Mouse (Mus musculus) frontal cortex, adult (tissue): Measurements from ENCODE around the gene Zmiz1.

Source experiments
- ATAC-seq: cut with Nextera tagmentation; 2 replicates; pipeline ENCODE4 v1.9.2; 2017; ENCODE audit warnings: mild to moderate bottlenecking, moderate library complexity, mixed read lengths; ENCODE audit not compliant: low TSS enrichment

Zmiz1 gene

GRCm38 (mm10) chr14:25611159-25611697 lies 152.2 kb downstream of the Zmiz1 start:
- ATAC-seq: no peak

DNA sequence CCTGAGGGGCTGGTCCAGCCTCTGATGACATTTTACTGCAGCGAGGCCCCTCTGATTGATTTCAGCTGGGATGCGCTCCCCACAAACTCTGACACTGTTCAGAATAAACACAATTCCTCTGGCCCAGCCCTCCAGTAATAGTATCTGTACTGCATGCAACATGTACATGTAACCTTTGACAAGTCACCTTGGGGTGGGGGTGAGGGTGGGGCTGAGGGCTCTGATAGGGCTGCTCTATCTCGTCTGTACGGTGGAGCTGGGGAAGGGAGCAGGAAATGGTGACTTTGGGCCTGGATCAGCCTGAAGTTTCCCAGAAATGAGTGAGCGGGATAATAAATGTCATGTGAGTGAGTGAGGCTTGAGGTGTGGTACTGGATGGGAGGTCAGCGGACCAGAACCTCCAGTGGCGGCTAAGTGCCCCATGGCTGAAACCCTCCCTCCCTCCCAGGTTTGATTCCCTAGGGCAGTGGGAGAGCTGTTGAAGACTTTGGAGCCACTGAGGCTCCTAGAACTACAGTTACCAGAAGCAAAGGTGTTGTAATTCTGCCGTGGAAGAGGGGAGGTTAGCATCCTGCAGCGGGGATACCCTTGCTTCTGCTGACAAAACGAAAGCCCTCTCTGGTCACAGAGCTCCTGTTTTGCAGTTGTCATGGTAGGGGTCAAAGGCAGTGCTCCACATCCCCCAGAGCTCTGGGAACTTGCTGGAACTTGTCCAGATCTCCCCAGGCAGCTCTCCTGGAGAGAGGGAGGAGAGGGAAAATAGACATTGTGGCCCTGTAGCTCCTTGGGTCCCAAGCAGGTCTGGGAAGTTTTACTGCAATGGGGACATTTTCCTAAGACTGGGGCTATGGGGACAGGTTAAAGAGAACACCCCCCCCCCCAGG lies 153.1 kb downstream of the Zmiz1 start:
- ATAC-seq: no peak

DNA sequence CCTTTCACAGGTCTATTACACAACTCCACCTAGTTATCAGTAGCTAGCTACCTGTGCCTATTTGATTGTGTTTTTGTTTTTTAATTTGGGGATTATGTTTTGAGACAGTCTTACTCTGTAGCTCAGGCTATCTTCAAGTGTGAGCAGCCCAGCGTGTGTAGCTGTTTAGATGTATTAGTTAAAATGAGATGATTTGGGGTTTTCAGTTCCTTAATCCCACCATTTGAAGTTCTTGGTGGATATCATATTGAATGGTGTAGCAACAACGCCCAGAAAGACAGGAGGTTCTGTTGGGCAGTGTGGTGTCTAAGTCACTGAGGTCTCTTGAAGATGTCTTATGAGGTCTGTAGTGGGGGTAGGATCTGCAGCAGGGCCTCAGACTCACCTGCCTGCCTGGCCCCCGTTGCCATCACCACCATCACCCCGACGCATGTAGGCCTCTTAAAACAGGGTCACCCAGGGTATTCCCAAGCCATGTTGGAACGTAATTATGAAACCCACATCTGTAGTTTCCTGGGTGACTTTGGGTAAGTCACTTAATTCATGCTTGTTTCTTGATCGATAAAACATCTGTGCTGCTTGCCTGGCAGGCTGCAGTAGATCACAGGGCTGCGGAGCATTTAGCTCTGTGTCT lies 155.1 kb downstream of the Zmiz1 start:
- no peak for ATAC-seq

- ATAC-seq: no peak
Measured at GRCm38 (mm10) chr14:25614684-25615083, 155.7 kb downstream of the Zmiz1 start.

GRCm38 (mm10) chr14:25615602-25616001 lies 156.6 kb downstream of the Zmiz1 start:
- no peak for ATAC-seq

GRCm38 (mm10) chr14:25616009-25616723 lies 157.2 kb downstream of the Zmiz1 start:
- no peak for ATAC-seq

- ATAC-seq: no peak
Measured at GRCm38 (mm10) chr14:25617264-25617663, 158.3 kb downstream of the Zmiz1 start.

DNA sequence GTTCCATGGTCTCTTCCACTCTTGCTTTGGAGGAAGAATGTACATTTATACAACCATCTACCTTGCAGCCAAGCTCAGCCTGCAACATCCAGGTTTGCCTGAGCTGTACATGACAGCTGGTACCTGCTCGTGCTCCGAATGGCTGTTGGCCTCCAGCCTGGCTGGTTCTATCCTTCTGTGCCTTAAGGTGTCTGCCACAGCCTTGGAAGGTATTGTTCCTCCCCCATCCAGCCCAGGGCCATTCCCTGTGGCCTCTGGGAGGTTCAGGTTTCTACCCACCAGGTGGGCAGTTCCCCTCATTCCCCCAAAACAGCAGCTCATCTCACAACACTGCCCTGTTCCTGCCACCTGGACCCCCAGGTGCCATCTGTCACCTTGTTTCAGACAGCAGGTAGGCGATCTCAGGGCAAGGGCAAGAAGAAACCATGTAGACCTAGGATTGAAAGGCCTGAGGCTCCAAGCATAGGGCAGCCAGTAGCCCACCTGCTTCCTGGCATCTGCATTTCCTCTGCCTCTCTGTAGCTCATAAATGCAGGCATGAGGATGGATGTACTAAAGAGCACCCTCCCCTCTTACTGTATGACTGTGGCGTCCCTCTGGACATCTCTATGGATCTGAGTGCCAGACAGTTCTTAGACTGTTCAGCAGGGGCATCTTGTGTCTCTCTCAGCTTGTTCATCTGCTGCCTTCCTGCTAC lies 160.2 kb downstream of the Zmiz1 start:
- no peak for ATAC-seq

- no peak for ATAC-seq
Measured at GRCm38 (mm10) chr14:25620766-25621165, 161.8 kb downstream of the Zmiz1 start.

DNA sequence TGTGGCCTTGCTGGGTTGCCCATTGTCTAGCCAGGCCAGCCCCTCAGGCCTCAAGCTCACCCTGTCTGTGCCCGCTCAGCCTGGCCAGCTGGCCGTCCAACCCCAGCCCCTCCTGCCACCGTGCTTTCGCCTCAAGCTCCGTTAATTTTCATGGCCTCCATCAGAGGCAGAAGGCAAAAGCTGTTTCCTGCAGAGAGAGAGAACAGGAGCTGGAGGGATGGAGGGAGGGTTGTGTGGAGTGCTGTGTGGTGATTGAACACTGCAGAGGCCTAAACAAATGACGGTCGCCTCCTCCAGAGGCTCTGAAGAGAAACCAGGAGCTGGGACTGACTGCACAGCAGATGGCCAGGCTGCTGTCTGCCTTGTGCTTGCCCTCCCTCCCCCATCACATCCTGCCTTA lies 164.7 kb downstream of the Zmiz1 start:
- ATAC-seq: peak; percentile 83

DNA sequence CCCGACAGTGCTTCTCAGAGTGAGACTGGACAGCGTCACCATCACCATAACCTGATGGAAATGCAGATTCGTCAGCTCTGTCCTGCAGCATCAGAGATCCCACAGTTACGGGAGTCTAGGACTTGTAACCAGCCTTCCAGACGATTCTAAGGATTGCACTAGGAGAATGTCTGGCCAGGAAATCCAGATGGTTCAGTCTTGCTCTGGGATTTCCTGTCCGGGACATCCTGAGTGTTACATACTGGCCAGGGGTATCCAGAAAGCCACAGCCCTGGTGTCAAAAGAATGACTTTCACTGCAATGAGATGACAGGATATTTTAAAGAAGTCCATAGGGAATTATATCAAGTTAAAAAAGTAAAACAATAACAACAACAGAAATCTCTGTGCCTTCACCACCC lies 165.7 kb downstream of the Zmiz1 start:
- ATAC-seq: no peak

DNA sequence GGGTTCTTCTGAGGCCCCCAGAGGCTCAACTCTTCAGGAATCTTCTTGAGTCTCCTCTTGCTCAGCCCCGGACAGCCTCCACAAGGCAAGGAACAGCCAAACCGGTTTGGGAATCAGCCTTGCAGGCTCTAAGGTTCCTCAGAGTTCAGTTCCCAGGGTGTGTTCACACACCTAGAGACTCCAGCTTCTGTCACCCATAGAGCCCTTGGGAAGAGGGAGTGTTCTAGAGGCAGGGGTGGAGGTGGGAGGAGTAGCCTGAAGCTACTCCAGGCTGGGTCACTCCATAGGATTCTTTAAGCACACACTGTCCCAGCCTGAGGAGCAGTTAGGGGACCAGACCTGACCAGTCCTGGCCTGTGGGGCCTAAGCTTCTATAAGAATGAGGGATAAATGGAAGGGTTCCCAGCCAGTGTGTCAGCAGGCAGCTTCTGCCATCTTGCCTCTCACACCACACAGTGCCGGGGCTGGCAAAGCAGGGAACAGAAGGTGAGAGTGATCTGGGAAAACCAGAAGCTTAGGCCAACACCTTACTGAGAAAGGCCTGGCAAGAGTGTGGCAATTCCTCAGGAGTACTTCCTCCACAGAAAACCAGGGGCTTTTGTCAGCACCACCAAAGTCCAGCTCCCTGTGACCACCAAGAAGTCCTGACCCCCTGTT lies 168.7 kb downstream of the Zmiz1 start:
- no peak for ATAC-seq

DNA sequence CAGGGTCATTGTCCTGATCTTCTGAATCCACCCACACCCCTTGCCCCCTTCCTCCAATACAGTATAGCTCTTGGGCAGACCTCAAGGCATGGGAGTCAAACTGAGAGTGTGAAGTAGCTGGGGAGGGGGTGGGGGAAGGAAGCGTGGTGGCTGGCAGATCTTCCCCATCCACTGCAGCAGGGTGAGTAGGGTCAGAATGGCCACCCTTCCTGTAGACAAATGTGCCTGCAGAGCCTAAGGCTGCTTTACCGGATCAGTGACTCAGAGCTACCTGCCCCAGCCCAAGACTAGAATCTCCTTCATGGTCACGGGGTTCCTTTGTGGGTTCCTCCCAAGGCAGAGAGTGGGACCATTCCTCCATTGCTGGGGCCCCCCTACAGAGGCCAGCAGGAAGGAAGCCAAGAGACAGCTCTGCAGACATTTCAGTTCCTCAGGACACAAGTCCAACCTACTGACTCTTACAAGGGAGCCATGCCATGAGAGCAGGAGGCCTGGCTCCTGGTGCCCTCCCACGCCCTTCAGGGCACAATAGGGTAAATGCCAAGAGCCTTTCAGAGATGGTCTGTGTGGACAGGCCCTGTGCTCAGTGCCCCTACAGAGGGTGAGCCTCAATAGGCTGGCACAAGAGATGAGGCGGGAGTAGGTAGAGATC lies 169.6 kb downstream of the Zmiz1 start:
- no peak for ATAC-seq

DNA sequence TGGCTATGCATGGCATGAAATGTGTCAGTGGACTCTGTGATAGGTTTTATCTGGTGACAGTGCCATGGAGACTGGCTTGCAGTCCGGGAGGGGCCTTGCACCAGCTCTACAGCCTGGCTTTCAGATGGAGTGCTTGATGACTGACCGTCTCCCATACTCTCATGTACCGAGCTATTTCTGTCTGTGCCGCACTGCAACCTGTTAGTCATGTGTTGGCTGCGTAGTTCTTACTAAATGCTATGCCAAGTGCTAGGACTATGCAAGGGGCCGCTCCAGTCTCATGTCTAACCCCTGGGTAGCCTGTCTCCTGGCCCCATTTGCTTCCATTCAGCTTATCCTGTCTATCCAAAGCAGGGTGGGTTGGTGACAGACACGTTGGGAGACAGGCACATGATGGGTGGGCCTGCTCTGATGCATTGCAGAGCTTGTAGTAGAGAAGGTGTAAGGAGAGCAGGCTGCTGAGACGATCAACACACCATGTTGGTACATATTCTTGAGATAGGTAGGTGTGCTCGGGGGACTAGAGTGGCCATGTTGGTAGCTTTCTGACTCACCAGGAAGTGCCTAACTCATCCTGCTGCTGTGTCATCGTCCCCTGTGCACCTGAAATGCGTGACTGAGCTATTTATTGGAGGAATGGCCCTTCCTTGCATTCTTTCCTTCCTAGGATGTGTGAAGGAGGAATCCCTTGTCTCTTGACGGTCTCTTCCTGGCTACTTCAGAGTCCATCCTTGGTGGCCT lies 171.1 kb downstream of the Zmiz1 start:
- ATAC-seq: peak; percentile 38

- peak; percentile 29 for ATAC-seq
Measured at GRCm38 (mm10) chr14:25630647-25631409, 171.8 kb downstream of the Zmiz1 start.

DNA sequence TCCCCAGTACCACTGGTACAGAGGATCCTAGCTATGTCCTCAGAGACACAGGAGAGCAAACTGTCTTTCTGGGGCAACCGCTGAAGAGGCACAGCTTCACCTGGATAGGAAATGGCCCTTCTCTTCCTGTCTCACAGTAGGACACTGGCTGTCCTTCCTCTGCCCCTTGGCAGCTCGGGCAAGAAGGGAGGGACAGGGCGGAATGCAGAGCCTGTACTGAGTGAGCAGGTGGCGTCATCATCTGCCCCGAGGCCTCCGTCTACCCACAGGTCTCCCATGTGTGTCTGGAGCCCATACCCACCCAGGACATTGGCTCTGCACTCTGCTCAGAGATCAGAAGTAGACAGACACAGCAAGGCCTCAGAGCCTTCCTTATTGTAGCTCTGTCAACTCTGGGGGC lies 172.5 kb downstream of the Zmiz1 start:
- no peak for ATAC-seq

GRCm38 (mm10) chr14:25633539-25634300 lies 174.7 kb downstream of the Zmiz1 start:
- no peak for ATAC-seq

DNA sequence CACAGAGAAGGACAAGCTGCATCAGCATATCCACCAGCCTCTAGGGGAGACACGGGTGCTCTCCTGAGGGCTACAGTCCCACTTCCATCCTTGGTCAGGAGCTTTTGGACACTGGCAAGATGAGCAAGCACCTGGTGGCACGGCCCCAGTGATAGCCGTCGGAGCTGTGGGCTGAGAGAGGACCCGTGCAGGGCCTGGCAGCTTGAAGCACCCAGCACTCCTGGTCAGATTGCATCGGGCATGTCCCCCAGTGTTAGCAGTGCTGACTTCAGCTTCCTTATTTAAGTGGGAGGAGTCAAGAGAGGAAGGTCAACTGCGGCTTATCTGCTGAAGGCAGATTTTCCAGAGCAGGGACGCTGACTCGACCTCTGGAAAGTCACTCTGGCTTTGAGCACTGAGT lies 175.3 kb downstream of the Zmiz1 start:
- no peak for ATAC-seq
